Mouse (Mus musculus): ENCODE measurements around the gene Rubcn.

Gene Rubcn

GRCm38 (mm10) chr16:32815160-32815605 lies 62.4 kb downstream of the Rubcn start:
- DNase-seq, result no peak

GRCm38 (mm10) chr16:32814539-32814938 lies 63.0 kb downstream of the Rubcn start:
- peak; percentile 31 for DNase-seq

- DNase-seq, result no peak
Observed at GRCm38 (mm10) chr16:32813771-32814170, 63.8 kb downstream of the Rubcn start.

GRCm38 (mm10) chr16:32813362-32813761 lies 64.2 kb downstream of the Rubcn start:
- no peak for DNase-seq

- peak; percentile 57 for DNase-seq
Observed at GRCm38 (mm10) chr16:32812888-32813361, 64.6 kb downstream of the Rubcn start.

- no peak for DNase-seq
Observed at GRCm38 (mm10) chr16:32810321-32810720, 67.2 kb downstream of the Rubcn start, which contains the start of gene Smbd1. Gene Smbd1, minus strand, starts transcription at chr16:32810477.

GRCm38 (mm10) chr16:32807408-32808185 lies 70.0 kb downstream of the Rubcn start:
- no peak for DNase-seq

GRCm38 (mm10) chr16:32805151-32805550 lies 72.4 kb downstream of the Rubcn start:
- no peak for DNase-seq

GRCm38 (mm10) chr16:32803901-32804300 lies 73.7 kb downstream of the Rubcn start:
- no peak for DNase-seq

- peak; percentile 51 for DNase-seq
Observed at GRCm38 (mm10) chr16:32803252-32803853, 74.2 kb downstream of the Rubcn start.

- DNase-seq, result no peak
Observed at GRCm38 (mm10) chr16:32797426-32797689, 80.2 kb downstream of the Rubcn start, which contains the start of gene Muc20. Gene Muc20, minus strand, starts transcription at chr16:32797435.

GRCm38 (mm10) chr16:32796676-32797425 lies 80.7 kb downstream of the Rubcn start:
- DNase-seq, result no peak

GRCm38 (mm10) chr16:32795177-32795576 lies 82.4 kb downstream of the Rubcn start:
- DNase-seq, result no peak

- DNase-seq, result no peak
Observed at GRCm38 (mm10) chr16:32790056-32790455, 87.5 kb downstream of the Rubcn start.

- DNase-seq, result no peak
Observed at GRCm38 (mm10) chr16:32784840-32785239, 92.7 kb downstream of the Rubcn start.

GRCm38 (mm10) chr16:32783324-32784062 lies 94.1 kb downstream of the Rubcn start:
- DNase-seq, result no peak

GRCm38 (mm10) chr16:32778956-32779355 lies 98.6 kb downstream of the Rubcn start:
- DNase-seq, result no peak

GRCm38 (mm10) chr16:32776676-32777075 lies 100.9 kb downstream of the Rubcn start:
- no peak for DNase-seq
